Mouse (Mus musculus) heart, adult 18-20 months (tissue): Measurements from ENCODE around the gene Klc2. TPM values are rescaled to one million over a fixed set of nuclear protein-coding genes. Genes with fewer than 3 reads are reported as not detected.
"Not testable (repeated sequence)": the region's sequence is repeated elsewhere in the genome, so short reads cannot be mapped to it uniquely, and the experiment has no call there.

Experiments used
- DNase-seq, 2 experiments: peaks; one replicate each; pipeline ENCODE4 v3.0.0; 2021 to 2022; ENCODE audit warnings: mixed read lengths in 1 of 2
- total RNA-seq, 2 experiments: library from RNA; stranded (reverse); gene quantifications; 2 replicates each; pipeline ENCODE4 v1.2.3; 2021

Gene Klc2
- total RNA-seq, 2 experiments from 2014 or later: 48.9 to 54.0 TPM

- DNase-seq: peak in 1 of 2 experiments; percentile 37
Measured at GRCm38 (mm10) chr19:5106074-5106473, 12.3 kb downstream of the Klc2 start.

- DNase-seq: peak; percentile 49 to 61
Measured at GRCm38 (mm10) chr19:5098363-5099143, 19.8 kb downstream of the Klc2 start, which contains the start of gene Cnih2. TSS of gene Cnih2 (minus strand) at chr19:5098521.

GRCm38 (mm10) chr19:5097521-5098362 is 20.6 kb downstream of the Klc2 start:
- DNase-seq: no peak

- DNase-seq: no peak
Measured at GRCm38 (mm10) chr19:5095887-5096474, 22.4 kb downstream of the Klc2 start.

GRCm38 (mm10) chr19:5094746-5095417 is 23.5 kb downstream of the Klc2 start:
- DNase-seq: no peak

- DNase-seq: peak; percentile 88 to 93
Measured at GRCm38 (mm10) chr19:5094243-5094632, 24.1 kb downstream of the Klc2 start.

GRCm38 (mm10) chr19:5093481-5094242 is 24.7 kb downstream of the Klc2 start:
- DNase-seq: no peak

GRCm38 (mm10) chr19:5092083-5092482 is 26.3 kb downstream of the Klc2 start:
- no peak for DNase-seq

GRCm38 (mm10) chr19:5089324-5089723 is 29.0 kb downstream of the Klc2 start:
- DNase-seq: no peak

GRCm38 (mm10) chr19:5087884-5088728 is 30.3 kb downstream of the Klc2 start, which contains the start of gene Yif1a:
TSS of gene Yif1a (plus strand) at chr19:5088538.
- peak; percentile 98 to 99 for DNase-seq

GRCm38 (mm10) chr19:5086533-5086932 is 31.8 kb downstream of the Klc2 start:
- DNase-seq: not testable (repeated sequence)

- peak in 1 of 2 experiments; percentile 50 for DNase-seq
Measured at GRCm38 (mm10) chr19:5085145-5085863, 33.1 kb downstream of the Klc2 start, which contains the start of gene Tmem151a. TSS of gene Tmem151a (minus strand) at chr19:5085531.

- DNase-seq: no peak
Measured at GRCm38 (mm10) chr19:5084834-5085144, 33.6 kb downstream of the Klc2 start.

- DNase-seq: no peak
Measured at GRCm38 (mm10) chr19:5083961-5084833, 34.2 kb downstream of the Klc2 start.

- DNase-seq: no peak
Measured at GRCm38 (mm10) chr19:5082596-5082995, 35.8 kb downstream of the Klc2 start.

GRCm38 (mm10) chr19:5082005-5082404 is 36.4 kb downstream of the Klc2 start:
- DNase-seq: no peak

GRCm38 (mm10) chr19:5079279-5079678 is 39.1 kb downstream of the Klc2 start:
- DNase-seq: no peak

GRCm38 (mm10) chr19:5073518-5073917 is 44.8 kb downstream of the Klc2 start:
- no peak for DNase-seq

- DNase-seq: peak in 1 of 2 experiments; percentile 85
Measured at GRCm38 (mm10) chr19:5073028-5073427, 45.3 kb downstream of the Klc2 start.
